Mouse (Mus musculus): Measurements from ENCODE around the gene Gpr18. TPM values are rescaled to one million over a fixed set of nuclear protein-coding genes. Genes with fewer than 3 reads are reported as not detected.

The Gpr18 gene
- polyA plus RNA-seq, 1 experiment from 2014 or later: 0.06 TPM

DNA sequence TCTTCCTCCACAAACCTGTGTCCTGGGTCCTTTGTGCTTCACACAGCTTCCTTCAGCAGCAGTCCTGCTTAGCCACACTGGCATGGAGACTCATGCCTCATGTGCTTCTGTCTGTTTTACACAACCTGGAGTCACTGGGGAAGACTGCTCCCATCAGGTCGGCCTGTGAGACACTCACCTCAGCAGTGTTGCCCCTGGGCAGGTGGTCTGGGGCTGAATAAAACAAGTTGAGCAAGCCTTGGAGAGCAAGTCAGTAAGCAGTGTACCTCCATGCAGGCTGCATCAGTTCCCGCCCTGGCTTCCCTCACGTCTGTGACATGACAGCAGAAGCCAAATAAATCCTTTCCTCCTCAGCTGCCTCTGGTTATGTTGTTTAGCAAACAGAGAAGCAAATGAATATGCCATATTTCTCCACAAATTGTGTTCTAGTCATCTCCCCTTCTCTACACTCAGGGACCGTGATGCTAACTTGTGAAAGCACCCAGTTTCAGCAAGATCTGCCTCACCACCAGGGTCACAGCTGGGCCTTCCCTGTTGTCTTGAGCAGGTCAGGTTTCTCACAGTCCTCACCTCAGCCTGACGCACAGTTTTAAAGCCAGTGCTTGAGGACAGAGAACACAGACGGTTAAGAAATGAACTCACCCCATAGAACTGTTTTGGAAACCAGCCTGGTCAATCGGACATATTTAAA, 18.5 kb upstream of the Gpr18 start:
- in situ Hi-C loops (cut with MboI; ENCODE audit: low pct_unique_long_range_greater_than_20kb): loop anchor here (5.0 kb wide), 1 partner anchor 128 kb away; no protein-coding TSS in a partner anchor
- no peaks in the 10 kb centered on the region for H3K27me3 ChIP-seq
- CTCF ChIA-PET: no interaction called here
- TF ChIP-seq CTCF (IDR thresholded peaks at IDR 0.05): no peak
- POLR2A ChIA-PET: no interaction called here
- ATAC-seq (no peak), DNase-seq (ENCODE audit: low read depth, low spot score) (no peak)

DNA sequence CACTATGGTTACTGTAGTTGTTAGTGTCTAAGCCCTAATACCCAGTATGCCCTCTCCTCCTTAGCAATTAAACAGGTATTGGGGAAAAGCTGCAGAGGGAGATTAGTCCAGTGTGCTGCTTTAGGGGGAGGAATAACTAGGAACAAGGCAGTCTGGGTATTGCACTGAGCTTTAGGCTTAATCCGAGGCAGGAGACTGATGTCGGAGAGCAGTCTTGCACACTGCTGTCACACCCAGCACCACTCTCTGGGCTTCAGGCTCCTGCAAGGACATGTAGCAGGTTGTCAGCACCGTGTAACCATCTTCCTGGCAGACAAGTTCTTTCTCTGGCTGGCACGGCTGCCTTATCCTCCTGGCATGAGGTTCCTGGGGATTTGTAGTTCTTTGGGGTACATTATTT, 16.6 kb upstream of the Gpr18 start:
- no peak for DNase-seq (ENCODE audit: low read depth, low spot score)
- no peak for TF ChIP-seq CTCF (IDR thresholded peaks at IDR 0.05)
- POLR2A ChIA-PET: no interaction called here
- no peaks in the 10 kb centered on the region for H3K27me3 ChIP-seq
- CTCF ChIA-PET: interaction anchor here (1.3 kb wide), 1 partner anchor 129 kb away, joined by 6 read pairs; no protein-coding TSS in a partner anchor
- no peak for ATAC-seq
- in situ Hi-C loops (cut with MboI; ENCODE audit: low pct_unique_long_range_greater_than_20kb): loop anchor here (5.0 kb wide), 1 partner anchor 130 kb away; no protein-coding TSS in a partner anchor

DNA sequence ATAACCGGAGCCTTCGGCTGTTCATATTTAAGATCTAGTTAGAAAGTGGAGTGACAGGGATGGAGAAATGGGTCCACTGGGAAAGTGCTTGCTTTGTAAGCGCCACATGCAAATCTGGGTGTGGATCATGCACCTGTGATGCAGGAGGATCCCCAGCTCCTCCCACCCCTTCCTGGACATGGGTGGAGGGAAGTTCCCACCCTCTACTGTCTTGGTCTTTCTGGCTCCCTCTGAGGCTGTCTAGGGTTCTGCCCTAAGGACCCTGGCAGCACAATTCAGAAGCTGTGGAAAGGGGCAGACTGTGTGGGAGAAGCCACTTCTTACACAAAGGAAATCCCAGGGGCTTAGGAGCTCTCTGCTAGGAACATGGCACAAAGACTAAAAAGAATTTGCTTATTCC, 16.0 kb upstream of the Gpr18 start:
- ChIA-PET POLR2A (no interaction called here), CTCF (interaction anchor here (0.7 to 1.3 kb wide), 5 partner anchors 9 to 199 kb away, joined by 3 to 6 read pairs (median 3); no protein-coding TSS in a partner anchor)
- in situ Hi-C loops (cut with MboI; ENCODE audit: low pct_unique_long_range_greater_than_20kb): loop anchor here (5.0 kb wide), 1 partner anchor 131 kb away; no protein-coding TSS in a partner anchor
- H3K27me3 ChIP-seq: no peaks in the 10 kb centered on the region
- no peak for TF ChIP-seq CTCF (IDR thresholded peaks at IDR 0.05)
- ATAC-seq (no peak), DNase-seq (ENCODE audit: low read depth, low spot score) (no peak)

DNA sequence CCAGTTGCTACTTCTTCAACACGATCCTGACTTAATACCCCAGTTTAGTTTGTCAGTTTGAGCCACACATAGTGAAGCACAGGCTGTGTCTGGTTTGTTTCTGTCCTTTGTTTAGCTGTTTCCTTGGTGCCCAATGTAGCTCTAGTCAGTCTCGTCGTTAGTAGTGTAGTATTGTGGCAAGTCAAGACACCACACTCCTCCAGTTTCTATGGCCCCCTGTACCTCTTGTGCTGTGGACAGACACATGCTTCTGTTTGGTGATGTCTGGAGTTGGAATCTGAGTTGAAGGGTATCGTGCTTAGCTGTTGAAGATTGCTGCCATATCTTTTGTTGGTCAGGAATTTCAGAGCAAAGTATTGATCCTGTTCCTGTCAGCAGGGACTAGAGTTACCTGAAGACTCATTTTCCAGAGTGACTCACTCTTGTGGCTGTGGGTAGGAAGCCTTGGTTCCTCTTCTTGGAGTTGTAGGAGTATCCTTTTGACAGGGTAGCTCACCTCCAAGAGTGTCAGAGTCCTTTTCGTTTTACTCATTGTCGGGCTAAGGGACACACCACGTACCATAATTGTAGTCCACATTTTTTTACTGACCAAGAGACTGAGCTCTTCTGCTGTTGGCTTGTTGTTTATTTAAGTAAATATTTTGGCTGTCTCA, 15.3 kb upstream of the Gpr18 start:
- CTCF ChIA-PET: interaction anchor here (1.0 to 1.8 kb wide), 4 partner anchors 10 to 200 kb away, joined by 3 to 6 read pairs (median 4); no protein-coding TSS in a partner anchor
- ATAC-seq (no peak), DNase-seq (ENCODE audit: low read depth, low spot score) (no peak)
- H3K27me3 ChIP-seq: no peaks in the 10 kb centered on the region
- TF ChIP-seq CTCF (IDR thresholded peaks at IDR 0.05): no peak
- in situ Hi-C loops (cut with MboI; ENCODE audit: low pct_unique_long_range_greater_than_20kb): loop anchor here (5.0 kb wide), 1 partner anchor 131 kb away; no protein-coding TSS in a partner anchor
- POLR2A ChIA-PET: no interaction called here

DNA sequence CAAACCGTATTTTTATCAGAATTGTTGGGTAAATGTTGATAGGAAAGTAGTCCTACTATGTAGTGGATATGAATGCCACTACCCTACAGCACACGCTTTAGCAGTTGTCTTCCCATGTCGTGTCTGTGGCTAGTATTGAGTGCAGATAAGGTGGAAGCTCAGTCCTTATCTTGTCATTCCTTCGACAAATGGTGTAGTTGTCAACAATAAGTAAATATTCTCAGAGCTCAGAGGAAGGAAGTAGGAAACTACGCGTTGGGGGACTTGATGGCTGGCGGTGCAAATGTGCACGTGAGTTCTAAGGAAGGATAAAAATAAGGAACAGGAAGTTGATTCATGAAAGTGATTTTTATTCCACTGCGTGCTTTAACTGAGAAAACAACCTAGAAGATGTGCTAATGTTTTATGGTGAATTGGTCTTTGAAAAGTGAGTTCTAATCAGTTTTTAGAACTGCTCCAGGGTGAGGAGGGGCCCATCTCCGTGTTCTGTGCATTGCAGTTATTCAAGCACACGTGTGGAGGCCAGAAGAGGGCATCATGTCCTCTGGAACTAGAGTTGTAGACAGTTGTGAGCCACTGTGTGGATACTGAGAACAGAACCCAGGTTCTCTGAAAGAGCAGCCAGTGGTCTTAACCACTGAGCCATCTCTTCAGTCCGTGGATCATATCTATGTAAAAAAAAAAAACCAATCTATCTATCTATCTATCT, 13.8 kb upstream of the Gpr18 start:
- no peak for DNase-seq (ENCODE audit: low read depth, low spot score)
- no peaks in the 10 kb centered on the region for H3K27me3 ChIP-seq
- in situ Hi-C loops (cut with MboI; ENCODE audit: low pct_unique_long_range_greater_than_20kb): no loop called here
- no peak for ATAC-seq
- no peak for TF ChIP-seq CTCF (IDR thresholded peaks at IDR 0.05)
- CTCF ChIA-PET: interaction anchor here (0.9 to 5.1 kb wide), 7 partner anchors 11 to 201 kb away, joined by 4 to 51 read pairs (median 4); no protein-coding TSS in a partner anchor
- POLR2A ChIA-PET: no interaction called here

DNA sequence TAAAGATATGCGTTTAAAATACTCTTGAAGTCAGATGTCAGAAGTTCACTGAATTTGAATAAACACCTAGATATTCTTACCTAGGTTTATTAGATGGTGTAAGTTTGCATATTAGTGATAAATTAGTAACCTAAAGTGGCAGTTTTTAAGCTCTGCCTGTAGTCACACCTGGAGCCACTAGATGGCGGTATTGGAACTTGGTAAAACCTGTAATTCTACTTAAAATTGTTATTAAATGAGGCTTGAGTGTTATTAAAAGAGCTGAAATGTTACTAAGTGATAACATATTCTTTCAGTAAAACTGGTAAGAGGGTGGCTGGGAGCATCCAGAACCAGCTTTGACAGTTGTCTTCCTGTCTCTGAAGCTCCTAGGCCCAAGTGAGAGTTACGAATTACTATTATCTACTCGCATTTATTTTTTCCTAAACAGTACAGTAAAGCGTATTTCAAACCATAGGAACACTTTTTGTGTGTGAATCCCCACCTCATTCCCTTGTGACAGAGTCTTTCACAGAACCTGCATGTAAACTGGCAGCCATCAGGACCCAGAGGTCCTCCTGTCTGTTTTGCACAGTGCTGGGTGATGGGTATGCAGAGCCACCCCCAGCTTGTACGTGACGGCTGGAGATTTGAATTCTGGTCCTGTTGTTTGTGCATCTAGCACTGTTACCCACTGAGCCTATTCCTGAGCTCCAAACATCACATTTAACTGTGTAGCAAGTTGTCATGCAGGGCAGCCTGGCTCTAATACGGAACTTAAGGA, 13.0 kb upstream of the Gpr18 start:
- no peak for ATAC-seq
- DNase-seq (ENCODE audit: low read depth, low spot score): peak; percentile 9
- peak; percentile 29 for TF ChIP-seq CTCF (IDR thresholded peaks at IDR 0.05)
- in situ Hi-C loops (cut with MboI; ENCODE audit: low pct_unique_long_range_greater_than_20kb): no loop called here
- ChIA-PET POLR2A (interaction anchor here (0.6 to 0.7 kb wide), 2 partner anchors 132 to 816 kb away, joined by 3 to 4 read pairs; no protein-coding TSS in a partner anchor), CTCF (interaction anchor here (0.7 to 5.1 kb wide), 13 partner anchors 11 to 262 kb away, joined by 3 to 51 read pairs (median 4); no protein-coding TSS in a partner anchor)
- no peaks in the 10 kb centered on the region for H3K27me3 ChIP-seq

DNA sequence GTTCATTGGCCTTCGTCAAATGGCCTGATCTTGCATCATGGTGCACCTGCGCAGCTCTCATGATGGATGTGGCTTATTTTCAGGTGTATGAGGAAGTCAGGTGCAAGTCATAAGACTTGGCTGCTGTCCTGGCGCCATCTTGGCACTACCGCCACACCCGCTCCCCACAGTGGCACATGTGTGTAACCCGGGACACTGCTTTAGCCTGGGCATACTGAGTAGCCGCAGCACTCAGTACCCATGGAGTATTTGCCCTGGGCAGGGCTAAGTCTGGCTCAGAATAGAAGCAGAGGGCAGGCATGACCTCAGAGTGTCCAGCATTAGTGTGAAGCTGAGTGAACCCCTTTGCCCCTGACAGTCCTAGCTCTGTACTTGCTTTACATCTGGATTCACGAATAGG, 11.9 kb upstream of the Gpr18 start:
- no peak for DNase-seq (ENCODE audit: low read depth, low spot score)
- no peaks in the 10 kb centered on the region for H3K27me3 ChIP-seq
- in situ Hi-C loops (cut with MboI; ENCODE audit: low pct_unique_long_range_greater_than_20kb): no loop called here
- POLR2A ChIA-PET: no interaction called here
- ATAC-seq: no peak
- TF ChIP-seq CTCF (IDR thresholded peaks at IDR 0.05): no peak
- CTCF ChIA-PET: interaction anchor here (1.5 to 5.1 kb wide), 2 partner anchors 15 to 134 kb away, joined by 5 to 51 read pairs; no protein-coding TSS in a partner anchor

DNA sequence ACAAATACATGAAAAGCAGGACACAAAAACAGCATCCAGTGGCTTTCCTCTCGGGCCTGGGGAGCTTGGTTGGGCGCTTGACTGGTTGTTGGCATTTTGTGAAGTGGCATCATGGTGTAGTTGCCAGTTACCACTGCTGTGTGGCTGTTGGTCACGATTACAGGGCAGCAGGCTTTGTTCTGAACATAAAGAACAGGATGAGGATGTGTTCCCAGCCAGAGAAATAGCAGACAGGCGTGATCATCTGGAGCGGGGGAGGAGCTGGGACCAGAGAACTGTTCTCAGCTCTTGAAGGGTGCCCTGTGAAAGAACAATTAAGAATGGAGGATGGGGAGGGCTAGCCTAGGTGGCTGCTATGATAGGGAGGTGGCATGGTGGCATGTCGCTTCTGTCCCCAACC, 11.3 kb upstream of the Gpr18 start:
- in situ Hi-C loops (cut with MboI; ENCODE audit: low pct_unique_long_range_greater_than_20kb): no loop called here
- no peak for DNase-seq (ENCODE audit: low read depth, low spot score)
- H3K27me3 ChIP-seq: no peaks in the 10 kb centered on the region
- CTCF ChIA-PET: interaction anchor here (5.1 kb wide), 1 partner anchor 135 kb away, joined by 51 read pairs; no protein-coding TSS in a partner anchor
- POLR2A ChIA-PET: no interaction called here
- no peak for TF ChIP-seq CTCF (IDR thresholded peaks at IDR 0.05)
- no peak for ATAC-seq

DNA sequence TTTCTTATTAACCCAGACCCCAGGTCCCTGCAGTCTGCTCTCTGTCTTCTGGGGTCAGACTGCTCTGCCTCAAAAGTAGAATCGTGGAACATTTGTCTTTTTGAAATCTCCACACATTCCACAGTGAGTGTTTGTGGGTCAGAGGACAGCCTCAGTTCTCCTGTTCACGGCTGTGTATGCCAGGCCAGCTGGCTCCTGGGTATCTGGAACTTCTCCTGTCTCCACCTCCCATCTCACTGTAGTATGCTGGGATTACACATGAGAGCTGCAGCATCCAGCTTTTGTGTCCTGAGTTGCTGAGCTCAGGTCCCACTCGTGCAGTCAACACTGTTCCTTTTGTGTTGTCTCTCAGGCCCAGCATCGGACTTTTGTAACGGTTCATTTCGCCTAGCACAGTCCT, 9.3 kb upstream of the Gpr18 start:
- CTCF ChIA-PET: no interaction called here
- no peaks in the 10 kb centered on the region for H3K27me3 ChIP-seq
- ATAC-seq (no peak), DNase-seq (ENCODE audit: low read depth, low spot score) (no peak)
- no peak for TF ChIP-seq CTCF (IDR thresholded peaks at IDR 0.05)
- in situ Hi-C loops (cut with MboI; ENCODE audit: low pct_unique_long_range_greater_than_20kb): no loop called here
- POLR2A ChIA-PET: no interaction called here

DNA sequence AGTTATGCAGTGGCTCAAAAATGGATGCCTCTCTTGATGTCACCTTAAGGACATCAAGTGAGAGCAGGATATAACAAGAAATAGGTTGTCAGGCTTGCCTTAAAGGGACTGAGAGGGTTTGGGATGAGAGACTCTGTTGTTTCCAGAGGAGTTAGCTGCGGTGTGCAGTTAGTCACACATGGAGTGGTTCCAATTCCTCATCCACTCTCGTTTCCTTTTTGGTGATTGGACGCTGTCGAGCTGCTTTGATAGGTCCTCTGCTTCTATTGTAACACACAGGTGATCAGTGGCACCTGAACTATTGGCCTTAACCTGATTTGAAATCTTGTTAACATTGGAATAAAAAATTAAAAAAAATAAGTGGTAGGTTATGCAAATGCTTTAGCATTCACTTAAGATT, 7.2 kb upstream of the Gpr18 start:
- in situ Hi-C loops (cut with MboI; ENCODE audit: low pct_unique_long_range_greater_than_20kb): no loop called here
- ATAC-seq (no peak), DNase-seq (ENCODE audit: low read depth, low spot score) (no peak)
- ChIA-PET CTCF (interaction anchor here (1.1 kb wide), 1 partner anchor 139 kb away, joined by 4 read pairs; no protein-coding TSS in a partner anchor), POLR2A (no interaction called here)
- no peaks in the 10 kb centered on the region for H3K27me3 ChIP-seq
- no peak for TF ChIP-seq CTCF (IDR thresholded peaks at IDR 0.05)
